Mouse (Mus musculus): ENCODE data around the gene Hnrnpa1. TPM values are rescaled to one million over a fixed set of nuclear protein-coding genes. Genes with fewer than 3 reads are reported as not detected.

The Hnrnpa1 gene
- 100 to 1,000 TPM; 216 to 267 TPM for total RNA-seq (2023)

GRCm38 (mm10) chr15:103240160-103241028 is at the start of gene Hnrnpa1:
Gene Hnrnpa1, plus strand, starts transcription at chr15:103240432.

GRCm38 (mm10) chr15:103239685-103240159 is 510 bp upstream of the Hnrnpa1 start, which contains the start of gene Cbx5:
Gene Cbx5, minus strand, starts transcription at chr15:103239816.

GRCm38 (mm10) chr15:103257790-103258728 is 17.8 kb downstream of the Hnrnpa1 start, which contains the start of gene Nfe2:
Gene Nfe2, minus strand, starts transcription at chr15:103258403.

GRCm38 (mm10) chr15:103272419-103273279 is 32.4 kb downstream of the Hnrnpa1 start, which contains the start of gene Copz1:
Gene Copz1, plus strand, starts transcription at chr15:103272714.

Other genes starting within 250 kb of the Hnrnpa1 start
- gene Hoxc8, start 249.8 kb upstream of the Hnrnpa1 start, total RNA-seq (2023): not detected
- gene Hoxc6, start 242.2 kb upstream of the Hnrnpa1 start, total RNA-seq (2023): 1 to 10 TPM in 1 of 2 experiments, not detected in 1; 1.6 TPM
- gene Hoxc4, start 221.5 kb upstream of the Hnrnpa1 start, total RNA-seq (2023): under 1 TPM in 1 of 2 experiments, not detected in 1; 0.18 TPM
- 1 to 10 TPM; 2.2 to 4.1 TPM for gene Smug1, start 73.3 kb upstream of the Hnrnpa1 start, total RNA-seq (2023)
- gene Cbx5, start 616 bp upstream of the Hnrnpa1 start, total RNA-seq (2023): 10 to 100 TPM; 38.5 to 38.9 TPM
- gene Nfe2, start 18.0 kb downstream of the Hnrnpa1 start, total RNA-seq (2023): 100 to 1,000 TPM; 245 to 253 TPM
- gene Copz1, start 32.3 kb downstream of the Hnrnpa1 start, total RNA-seq (2023): 100 to 1,000 TPM; 110 to 114 TPM
- 10 to 100 TPM; 13.3 to 18.7 TPM for gene Gpr84, start 70.2 kb downstream of the Hnrnpa1 start, total RNA-seq (2023)
- gene Zfp385a, start 99.7 kb downstream of the Hnrnpa1 start, total RNA-seq (2023): 10 to 100 TPM; 28.2 to 34.9 TPM
- 10 to 100 TPM; 16.2 to 27.3 TPM for gene Itga5, start 126.3 kb downstream of the Hnrnpa1 start, total RNA-seq (2023)
- 1 to 10 TPM; 1.4 TPM for gene Gtsf1, start 190.0 kb downstream of the Hnrnpa1 start, total RNA-seq (2023)
- gene Gtsf2, start 208.0 kb downstream of the Hnrnpa1 start, total RNA-seq (2023): not detected
- gene Nckap1l, start 213.4 kb downstream of the Hnrnpa1 start, total RNA-seq (2023): 100 to 1,000 TPM; 286 to 298 TPM

All from neutrophil, adult 59 days (primary cell).